Mouse (Mus musculus) cerebellum, postnatal 14 days (tissue): ENCODE measurements around the gene Eno2.
"Not testable (repeated sequence)": the region's sequence is repeated elsewhere in the genome, so short reads cannot be mapped to it uniquely, and the experiment has no call there.

ENCODE experiments used
- DNase-seq, 2 experiments: peaks; one replicate each; pipeline ENCODE4 v3.0.0; 2021; ENCODE audit warnings: mixed read lengths in 2 of 2

Eno2 gene

GRCm38 (mm10) chr6:124805341-124806321 is 36.2 kb upstream of the Eno2 start:
- peak; percentile 95 to 98 for DNase-seq

GRCm38 (mm10) chr6:124804341-124804740 is 34.9 kb upstream of the Eno2 start:
- no peak for DNase-seq

- DNase-seq, result not testable (repeated sequence)
These were observed 34.2 kb upstream of the Eno2 start for GRCm38 (mm10) chr6:124803691-124804090.

GRCm38 (mm10) chr6:124803061-124803460 is 33.6 kb upstream of the Eno2 start:
- no peak for DNase-seq

GRCm38 (mm10) chr6:124802400-124802799 is 32.9 kb upstream of the Eno2 start:
- DNase-seq, result not testable (repeated sequence)

- no peak for DNase-seq
These were observed 26.7 kb upstream of the Eno2 start for GRCm38 (mm10) chr6:124796200-124796599.

GRCm38 (mm10) chr6:124795781-124796180 is 26.3 kb upstream of the Eno2 start:
- DNase-seq, result no peak

GRCm38 (mm10) chr6:124791911-124792310 is 22.4 kb upstream of the Eno2 start:
- no peak for DNase-seq

- DNase-seq, result no peak
These were observed 20.6 kb upstream of the Eno2 start for GRCm38 (mm10) chr6:124790121-124790520.

GRCm38 (mm10) chr6:124789519-124789918 is 20.0 kb upstream of the Eno2 start:
- peak; percentile 26 to 52 for DNase-seq

GRCm38 (mm10) chr6:124787722-124788121 is 18.2 kb upstream of the Eno2 start:
- DNase-seq, result peak; percentile 47 to 68

GRCm38 (mm10) chr6:124786756-124787420 is 17.4 kb upstream of the Eno2 start:
- DNase-seq, result peak; percentile 82 to 90

GRCm38 (mm10) chr6:124782436-124782835 is 13.0 kb upstream of the Eno2 start:
- peak in 1 of 2 experiments; percentile 27 for DNase-seq

- no peak for DNase-seq
These were observed 11.4 kb upstream of the Eno2 start for GRCm38 (mm10) chr6:124780917-124781316.

GRCm38 (mm10) chr6:124779984-124780416 is 10.5 kb upstream of the Eno2 start:
- DNase-seq, result no peak

- peak; percentile 53 to 54 for DNase-seq
These were observed 9.9 kb upstream of the Eno2 start, which contains the start of gene Lrrc23 for GRCm38 (mm10) chr6:124779222-124779983. Lrrc23 (minus strand) TSS chr6:124779727.

GRCm38 (mm10) chr6:124770511-124770910 is 1.0 kb upstream of the Eno2 start:
- DNase-seq, result peak; percentile 31 to 36

GRCm38 (mm10) chr6:124770013-124770412 is 540 bp upstream of the Eno2 start:
- peak; percentile 48 to 52 for DNase-seq

GRCm38 (mm10) chr6:124768704-124769044 is 799 bp downstream of the Eno2 start:
- no peak for DNase-seq

GRCm38 (mm10) chr6:124767920-124768703 is 1.4 kb downstream of the Eno2 start:
- peak; percentile 72 to 77 for DNase-seq

GRCm38 (mm10) chr6:124767536-124767919 is 1.9 kb downstream of the Eno2 start:
- no peak for DNase-seq

- no peak for DNase-seq
These were observed 3.5 kb downstream of the Eno2 start for GRCm38 (mm10) chr6:124765951-124766350.
